Mouse (Mus musculus): ENCODE results near the gene Gpx4.

- TF ChIP-seq CTCF (IDR thresholded peaks at IDR 0.05; ENCODE audit: borderline replicate concordance, insufficient read depth, low read depth, low read length) (no peak), POLR2A (IDR thresholded peaks at IDR 0.05; ENCODE audit: borderline replicate concordance, insufficient read depth, low read length) (no peak)
These were observed 22.3 kb downstream of the Gpx4 start for GRCm38 (mm10) chr10:80069251-80069650.

Data from cerebellum, adult 2 months (tissue).